Mouse (Mus musculus): Measurements from ENCODE around the gene Pbx1. TPM values are rescaled to one million over a fixed set of nuclear protein-coding genes. Genes with fewer than 3 reads are reported as not detected.
A peak's percentile ranks its signal among the peaks of the same experiment; 100 is the strongest.

Gene Pbx1
- polyA plus RNA-seq, 1 experiment from 2014 or later, result 23.2 TPM

DNA sequence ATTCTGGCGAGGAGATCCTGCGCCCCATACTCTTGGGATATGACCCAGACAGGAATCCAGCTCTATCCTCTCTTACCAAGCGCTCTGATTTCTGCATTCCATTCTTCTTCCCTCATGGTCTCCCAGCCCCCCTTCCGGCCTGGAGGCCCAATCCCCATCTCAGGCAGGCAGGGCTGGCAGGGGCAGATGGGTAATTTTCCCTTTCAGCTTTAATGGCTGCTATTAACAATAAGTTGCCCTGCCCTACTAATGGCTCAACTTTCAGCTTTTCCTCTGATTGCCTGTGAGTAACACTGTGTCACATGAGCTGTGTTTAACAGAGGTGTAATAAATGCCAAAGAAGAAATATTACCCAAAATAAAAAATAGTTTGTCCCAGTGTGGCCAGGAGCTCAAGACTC is 201.9 kb downstream of the Pbx1 start:
- TF ChIP-seq EP300 (optimal IDR thresholded peaks at IDR 0.05) (no peak), CTCF (IDR thresholded peaks at IDR 0.05; ENCODE audit: low read depth) (no peak)
- no peak overlapping the region for H3K9ac ChIP-seq (ENCODE audit: low read length)
- no peak overlapping the region for H3K4me3 ChIP-seq (ENCODE audit: low read depth, low read length)
- H3K4me1 ChIP-seq (replicated peaks; ENCODE audit: control insufficient read depth, insufficient read depth), result peaks cover 7% of the 10 kb centered on the region; the same call in 1 of the 2 replicates
- no peaks in the 10 kb centered on the region for H3K27me3 ChIP-seq (ENCODE audit: control insufficient read depth, insufficient read depth, low read length)
- ATAC-seq (ENCODE audit: low FRiP score, low TSS enrichment), result no peak
- 44% methylated on average over 4 of the region's 4 CpGs for WGBS
- no peaks in the 10 kb centered on the region for H3K9me3 ChIP-seq (ENCODE audit: control insufficient read depth, low read length)
- no peak overlapping the region for H3K4me2 ChIP-seq (replicated peaks; ENCODE audit: low read depth)
- DNase-seq (ENCODE audit: low spot score), result no peak
- H3K27ac ChIP-seq (replicated peaks), result no peak overlapping the region
- H3K36me3 ChIP-seq (ENCODE audit: control insufficient read depth, insufficient read depth, low read length), result no peaks in the 10 kb centered on the region

DNA sequence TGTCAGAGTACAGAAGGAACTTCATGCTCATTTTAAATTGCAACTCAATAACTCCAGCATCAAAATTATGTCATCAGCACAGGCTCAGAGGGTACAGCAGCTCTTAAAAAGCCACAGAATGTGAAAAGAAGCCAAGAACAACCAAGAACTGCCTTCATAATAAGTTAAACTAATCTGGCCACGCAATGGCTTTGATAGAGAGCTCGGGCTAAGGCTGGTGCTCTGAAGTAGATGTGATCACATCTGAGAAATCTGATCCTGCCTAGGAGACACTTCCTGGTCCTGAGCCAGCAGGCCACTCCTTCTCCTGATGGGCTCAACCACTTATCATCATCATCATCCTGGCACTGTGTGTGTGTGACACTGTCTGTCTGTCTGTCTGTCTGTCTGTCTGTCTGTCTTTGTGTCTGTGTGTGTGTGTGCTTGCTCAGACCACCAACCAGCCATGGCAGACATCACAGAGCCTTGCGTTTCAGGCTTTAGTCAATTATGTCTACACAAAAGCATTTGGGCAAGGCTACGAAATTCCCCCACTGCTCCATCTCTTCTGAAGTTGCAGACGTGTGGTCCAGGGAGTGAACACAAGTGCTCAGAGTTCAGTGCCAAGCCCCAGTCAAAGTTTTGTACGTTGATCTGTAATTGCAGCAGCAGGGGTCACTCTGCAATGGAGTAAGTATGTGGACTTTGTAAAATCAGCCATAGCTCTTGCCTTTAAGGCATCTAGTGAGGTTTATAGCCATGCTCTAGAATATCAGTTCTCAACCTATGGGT is 203.1 kb downstream of the Pbx1 start:
- Histone ChIP-seq H3K27me3 (ENCODE audit: control insufficient read depth, insufficient read depth, low read length) (no peaks in the 10 kb centered on the region), H3K4me1 (replicated peaks; ENCODE audit: control insufficient read depth, insufficient read depth) (peaks cover 7% of the 10 kb centered on the region; the same call in 1 of the 2 replicates), H3K9ac (ENCODE audit: low read length) (no peak overlapping the region), H3K27ac (replicated peaks) (no peak overlapping the region), H3K4me3 (ENCODE audit: low read depth, low read length) (no peak overlapping the region), H3K36me3 (ENCODE audit: control insufficient read depth, insufficient read depth, low read length) (no peaks in the 10 kb centered on the region), H3K4me2 (replicated peaks; ENCODE audit: low read depth) (no peak overlapping the region), H3K9me3 (ENCODE audit: control insufficient read depth, low read length) (no peaks in the 10 kb centered on the region)
- WGBS, result 67% methylated on average over 6 of the region's 6 CpGs
- TF ChIP-seq CTCF (IDR thresholded peaks at IDR 0.05; ENCODE audit: low read depth) (peak; percentile 27; the same call in 1 of the 2 replicates), EP300 (optimal IDR thresholded peaks at IDR 0.05) (no peak)
- ATAC-seq (ENCODE audit: low FRiP score, low TSS enrichment) (no peak), DNase-seq (ENCODE audit: low spot score) (no peak)

DNA sequence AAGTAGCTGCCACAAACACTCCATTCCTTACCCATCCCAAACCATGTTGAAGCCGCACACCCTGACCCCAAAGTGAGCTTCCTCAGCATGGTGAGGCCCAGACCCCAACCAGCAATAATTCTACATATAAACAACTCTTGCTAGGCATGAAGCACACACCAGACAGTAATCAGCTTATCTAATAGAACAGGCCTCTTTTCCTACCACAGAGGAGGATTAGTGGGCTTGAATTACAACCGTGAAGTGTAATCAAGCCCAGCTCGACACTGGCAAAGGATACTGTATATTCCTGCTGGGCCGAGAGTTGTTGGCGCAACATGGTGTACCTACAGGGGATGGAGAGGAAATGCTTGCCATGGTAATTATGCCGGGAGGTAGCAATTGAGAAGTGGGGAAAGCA is 205.9 kb downstream of the Pbx1 start:
- H3K27ac ChIP-seq (replicated peaks), result no peak overlapping the region
- 44% methylated on average over 6 of the region's 6 CpGs for WGBS
- DNase-seq (ENCODE audit: low spot score), result no peak

DNA sequence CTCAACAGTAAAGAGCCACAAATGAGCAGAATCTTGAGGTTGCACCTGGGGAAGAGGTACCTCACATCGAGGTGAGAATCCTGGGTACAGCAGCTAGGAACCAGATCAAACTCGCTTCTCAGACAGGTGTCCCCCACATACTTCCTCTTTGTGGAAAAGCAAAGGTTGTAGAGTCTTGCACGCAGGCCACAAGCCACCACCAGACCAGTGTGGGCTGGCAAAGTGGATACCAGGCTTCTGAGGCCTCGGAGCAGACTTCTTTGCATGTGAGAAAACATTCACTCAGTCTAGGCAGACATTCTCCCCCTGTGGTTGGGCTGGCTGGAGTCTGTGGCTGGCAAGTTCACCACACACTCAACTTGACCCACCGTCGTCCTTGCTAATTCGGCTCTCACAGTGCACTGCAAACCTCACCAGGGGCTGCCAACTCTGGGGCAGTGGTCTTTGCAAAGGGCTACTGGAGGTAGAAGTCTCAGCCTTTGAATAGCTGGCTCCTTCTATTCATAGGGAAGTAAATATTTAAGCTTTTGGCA is 206.4 kb downstream of the Pbx1 start:
- DNase-seq (ENCODE audit: low spot score), result no peak
- TF ChIP-seq EP300 (optimal IDR thresholded peaks at IDR 0.05) (no peak), CTCF (IDR thresholded peaks at IDR 0.05; ENCODE audit: low read depth) (no peak)
- 0 out of 2 replicates have a peak, but pooled peaks cover 2% of the 10 kb centered on the region for H3K4me1 ChIP-seq (replicated peaks; ENCODE audit: control insufficient read depth, insufficient read depth)
- ATAC-seq (ENCODE audit: low FRiP score, low TSS enrichment), result no peak
- H3K4me3 ChIP-seq (ENCODE audit: low read depth, low read length), result no peak overlapping the region
- no peak overlapping the region for H3K9ac ChIP-seq (ENCODE audit: low read length)
- 70% methylated on average over 7 of the region's 7 CpGs for WGBS
- H3K4me2 ChIP-seq (replicated peaks; ENCODE audit: low read depth), result no peak overlapping the region
- no peaks in the 10 kb centered on the region for H3K9me3 ChIP-seq (ENCODE audit: control insufficient read depth, low read length)
- no peaks in the 10 kb centered on the region for H3K27me3 ChIP-seq (ENCODE audit: control insufficient read depth, insufficient read depth, low read length)
- H3K27ac ChIP-seq (replicated peaks), result no peak overlapping the region
- H3K36me3 ChIP-seq (ENCODE audit: control insufficient read depth, insufficient read depth, low read length), result no peaks in the 10 kb centered on the region

More for the DNA sequence above, 205.9 kb downstream of the Pbx1 start:
- no peaks in the 10 kb centered on the region for H3K36me3 ChIP-seq (ENCODE audit: control insufficient read depth, insufficient read depth, low read length)
- H3K4me3 ChIP-seq (ENCODE audit: low read depth, low read length), result no peak overlapping the region
- TF ChIP-seq EP300 (optimal IDR thresholded peaks at IDR 0.05), result no peak
- no peak for TF ChIP-seq CTCF (IDR thresholded peaks at IDR 0.05; ENCODE audit: low read depth)
- H3K4me1 ChIP-seq (replicated peaks; ENCODE audit: control insufficient read depth, insufficient read depth), result 0 out of 2 replicates have a peak, but pooled peaks cover 2% of the 10 kb centered on the region
- no peak for ATAC-seq (ENCODE audit: low FRiP score, low TSS enrichment)
- no peaks in the 10 kb centered on the region for H3K9me3 ChIP-seq (ENCODE audit: control insufficient read depth, low read length)
- H3K27me3 ChIP-seq (ENCODE audit: control insufficient read depth, insufficient read depth, low read length), result no peaks in the 10 kb centered on the region
- H3K4me2 ChIP-seq (replicated peaks; ENCODE audit: low read depth), result no peak overlapping the region
- H3K9ac ChIP-seq (ENCODE audit: low read length), result no peak overlapping the region

DNA sequence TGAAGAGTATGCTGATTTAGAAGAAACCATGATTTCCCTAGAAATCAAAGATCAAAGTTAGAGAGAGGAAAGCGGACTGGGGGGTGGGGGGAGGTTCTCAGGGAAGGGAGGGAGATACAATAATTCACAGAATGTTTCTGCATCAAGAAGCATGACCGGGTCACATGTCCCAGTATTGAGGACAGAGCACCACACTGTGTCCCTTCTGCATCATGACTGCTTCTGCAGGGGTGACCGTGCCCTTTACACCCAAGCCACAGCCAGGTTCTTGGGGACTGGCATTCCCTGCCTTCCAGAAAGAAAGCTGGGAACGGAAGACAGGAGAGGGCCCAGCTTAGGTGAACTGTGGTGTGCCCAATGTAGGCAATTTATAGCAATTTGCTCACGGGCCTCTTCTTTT is 207.9 kb downstream of the Pbx1 start:
- 84% methylated on average over 5 of the region's 5 CpGs for WGBS
- TF ChIP-seq CTCF (IDR thresholded peaks at IDR 0.05; ENCODE audit: low read depth) (no peak), EP300 (optimal IDR thresholded peaks at IDR 0.05) (no peak)
- Histone ChIP-seq H3K9ac (ENCODE audit: low read length) (no peak overlapping the region), H3K4me2 (replicated peaks; ENCODE audit: low read depth) (no peak overlapping the region), H3K4me1 (replicated peaks; ENCODE audit: control insufficient read depth, insufficient read depth) (0 out of 2 replicates have a peak, but pooled peaks cover 8% of the 10 kb centered on the region), H3K36me3 (ENCODE audit: control insufficient read depth, insufficient read depth, low read length) (no peaks in the 10 kb centered on the region), H3K27me3 (ENCODE audit: control insufficient read depth, insufficient read depth, low read length) (no peaks in the 10 kb centered on the region), H3K9me3 (ENCODE audit: control insufficient read depth, low read length) (no peaks in the 10 kb centered on the region), H3K4me3 (ENCODE audit: low read depth, low read length) (no peak overlapping the region), H3K27ac (replicated peaks) (no peak overlapping the region)
- DNase-seq (ENCODE audit: low spot score) (no peak), ATAC-seq (ENCODE audit: low FRiP score, low TSS enrichment) (no peak)

DNA sequence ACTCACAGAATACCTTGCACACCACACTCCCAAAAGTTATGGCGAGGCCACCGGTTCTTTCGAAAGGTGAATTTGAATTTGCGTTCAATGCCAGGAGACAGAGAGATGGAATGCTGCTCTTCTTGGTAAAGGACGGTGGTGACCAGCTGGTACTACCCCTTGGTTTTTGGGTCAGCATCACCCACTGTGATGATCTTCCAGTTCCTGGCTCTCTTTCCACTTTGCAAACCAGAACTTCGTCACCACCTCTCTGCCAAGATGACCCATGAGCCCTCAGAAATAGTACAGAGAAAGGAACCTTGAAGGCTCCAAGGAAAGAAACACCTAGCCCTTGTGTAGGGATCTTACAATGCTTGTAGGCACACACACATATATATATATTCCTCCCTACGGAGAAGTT is 209.3 kb downstream of the Pbx1 start:
- WGBS, result 89% methylated on average over 7 of the region's 7 CpGs
- H3K4me1 ChIP-seq (replicated peaks; ENCODE audit: control insufficient read depth, insufficient read depth), result 0 out of 2 replicates have a peak, but pooled peaks cover 8% of the 10 kb centered on the region
- H3K4me3 ChIP-seq (ENCODE audit: low read depth, low read length), result no peak overlapping the region
- no peak overlapping the region for H3K4me2 ChIP-seq (replicated peaks; ENCODE audit: low read depth)
- ATAC-seq (ENCODE audit: low FRiP score, low TSS enrichment), result no peak
- no peaks in the 10 kb centered on the region for H3K36me3 ChIP-seq (ENCODE audit: control insufficient read depth, insufficient read depth, low read length)
- no peak for TF ChIP-seq CTCF (IDR thresholded peaks at IDR 0.05; ENCODE audit: low read depth)
- TF ChIP-seq EP300 (optimal IDR thresholded peaks at IDR 0.05), result no peak
- H3K27me3 ChIP-seq (ENCODE audit: control insufficient read depth, insufficient read depth, low read length), result no peaks in the 10 kb centered on the region
- no peak overlapping the region for H3K27ac ChIP-seq (replicated peaks)
- no peak overlapping the region for H3K9ac ChIP-seq (ENCODE audit: low read length)
- DNase-seq (ENCODE audit: low spot score), result no peak
- no peaks in the 10 kb centered on the region for H3K9me3 ChIP-seq (ENCODE audit: control insufficient read depth, low read length)
